Mouse (Mus musculus) liver, postnatal 0 days (tissue): ENCODE data around the gene P4hb. TPM values are rescaled to one million over a fixed set of nuclear protein-coding genes. Genes with fewer than 3 reads are reported as not detected.

ENCODE experiments used
- ATAC-seq: fragments of 200-750 bp; cut with Nextera tagmentation; 2 replicates; pipeline ENCODE4 v1.8.0; 2017; ENCODE audit warnings: mild to moderate bottlenecking, moderate library complexity
- DNase-seq: peaks from one replicate; pipeline ENCODE4 v3.0.0-alpha.2; 2016
- H3K27ac ChIP-seq: fragments of 300-500 bp; sonication (generic); 2 replicates; pipeline ENCODE4 v1.5.1; 2014; ENCODE audit warnings: antibody characterized with exemption, moderate library complexity, mild to moderate bottlenecking, low read depth
- H3K27me3 ChIP-seq: fragments of 300-500 bp; sonication (generic); 2 replicates; pipeline ENCODE4 v1.6.1; 2014; ENCODE audit warnings: low read length, control low read depth, mixed read lengths; ENCODE audit not compliant: insufficient read depth
- H3K36me3 ChIP-seq: fragments of 300-500 bp; sonication (generic); replicated peaks from 2 replicates; pipeline ENCODE4 v1.6.1; 2014; ENCODE audit warnings: mild to moderate bottlenecking, control low read depth, low read length, moderate library complexity, mixed read lengths; ENCODE audit not compliant: insufficient read depth
- H3K4me1 ChIP-seq: fragments of 300-500 bp; sonication (generic); 2 replicates; pipeline ENCODE4 v1.6.1; 2014; ENCODE audit warnings: antibody characterized with exemption, mild to moderate bottlenecking, control low read depth; ENCODE audit not compliant: insufficient read depth
- H3K4me2 ChIP-seq: fragments of 300-500 bp; sonication (generic); 2 replicates; pipeline ENCODE4 v1.6.1; 2014; ENCODE audit warnings: low read depth, mild to moderate bottlenecking, low read length, moderate library complexity, mixed read lengths
- H3K4me3 ChIP-seq: fragments of 300-500 bp; sonication (generic); 2 replicates; pipeline ENCODE4 v1.5.1; 2014; ENCODE audit warnings: low read depth, low read length
- H3K9ac ChIP-seq: fragments of 300-500 bp; sonication (generic); replicated peaks from 2 replicates; pipeline ENCODE4 v1.6.1; 2014; ENCODE audit warnings: mild to moderate bottlenecking, moderate library complexity
- H3K9me3 ChIP-seq: fragments of 300-500 bp; sonication (generic); 2 replicates; pipeline ENCODE4 v1.6.1; 2016; ENCODE audit warnings: mild to moderate bottlenecking, control low read depth, low read length, mixed read lengths
- CTCF ChIP-seq: sonication (generic); IDR thresholded peaks from 2 replicates; pipeline ENCODE4 v1.5.1; 2016; ENCODE audit warnings: antibody characterized with exemption, low read depth
- EP300 ChIP-seq: IDR thresholded peaks from 2 replicates; pipeline ENCODE4 v1.6.1; 2016; ENCODE audit warnings: antibody characterized with exemption, low read depth, mild to moderate bottlenecking
- WGBS: fragments of 180-500 bp; shearing (Covaris S2); extraction: QIAGEN DNeasy Blood & Tissue Kit; methylation state at CpG from one replicate; pipeline ENCODE4 v1.1.7; 2014; ENCODE audit not compliant: insufficient replicate concordance; 5-methylcytosine and 5-hydroxymethylcytosine counted together
- polyA plus RNA-seq: library from polyadenylated mRNA; unstranded; fragments of >200 nt; fragmentation: Nextera tagmentation; extraction: Ambion mirVana; gene quantifications from 2 replicates; pipeline ENCODE4 v1.2.1, GENCODE M21; 2015

Gene P4hb
- polyA plus RNA-seq, 1 experiment from 2014 or later = 697 TPM

GRCm38 (mm10) chr11:120522581-120522980, 50.5 kb downstream of the P4hb start:
- TF ChIP-seq EP300 = no peak
- no peak for TF ChIP-seq CTCF
- Histone ChIP-seq H3K27me3 (no peaks in the 10 kb centered on the region), H3K9ac (no peak overlapping the region), H3K27ac (no peak overlapping the region), H3K4me3 (no peak overlapping the region), H3K4me2 (no peak overlapping the region), H3K36me3 (no peaks in the 10 kb centered on the region), H3K4me1 (peaks cover 18% of the 10 kb centered on the region), H3K9me3 (no peaks in the 10 kb centered on the region)
- WGBS = 74% methylated on average over 8 of the region's 8 CpGs
- DNase-seq (no peak), ATAC-seq (no peak)

DNA sequence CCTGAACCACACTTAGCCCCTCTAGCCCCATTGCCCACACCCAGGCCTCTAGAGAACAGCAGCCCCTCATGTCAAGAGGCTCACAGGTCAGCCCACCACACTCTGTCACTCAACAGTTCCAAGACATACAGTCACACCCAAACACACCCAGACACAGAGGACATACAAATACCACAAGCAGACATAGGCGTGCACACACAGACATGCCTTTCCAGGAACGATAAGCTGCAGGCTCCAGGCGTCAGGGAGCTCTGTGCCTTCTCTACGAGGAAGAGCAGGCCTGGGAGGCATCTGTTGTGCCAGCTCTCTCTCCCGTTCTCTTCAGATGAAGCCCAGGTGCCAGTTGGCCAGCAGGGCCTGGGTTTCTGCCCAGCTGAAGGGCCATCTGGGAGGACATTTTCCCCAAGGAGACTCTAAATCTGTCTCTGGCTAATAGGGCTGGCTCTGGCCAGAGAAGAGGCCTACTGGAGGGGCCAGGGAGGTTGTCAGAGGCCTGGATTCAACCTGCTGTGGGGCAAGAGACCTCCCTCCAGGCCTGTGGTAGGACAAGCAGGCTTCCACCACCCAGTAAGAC, 52.0 kb downstream of the P4hb start:
- peak overlapping the region; percentile 31; the same call in 1 of the 2 replicates for H3K27ac ChIP-seq
- no peak overlapping the region for H3K9ac ChIP-seq
- whole genome bisulfite sequencing = 70% methylated on average over 5 of the region's 5 CpGs
- DNase-seq = no peak
- H3K9me3 ChIP-seq = no peaks in the 10 kb centered on the region
- no peak overlapping the region for H3K4me3 ChIP-seq
- H3K36me3 ChIP-seq = no peaks in the 10 kb centered on the region
- TF ChIP-seq CTCF (no peak), EP300 (no peak)
- peak; percentile 70 for ATAC-seq
- no peaks in the 10 kb centered on the region for H3K27me3 ChIP-seq
- H3K4me2 ChIP-seq = no peak overlapping the region
- H3K4me1 ChIP-seq = peaks cover 15% of the 10 kb centered on the region

GRCm38 (mm10) chr11:120520498-120520897, 52.6 kb downstream of the P4hb start:
- DNase-seq (no peak), ATAC-seq (no peak)
- H3K4me1 ChIP-seq = peaks cover 18% of the 10 kb centered on the region
- no peak overlapping the region for H3K4me2 ChIP-seq
- no peak overlapping the region for H3K9ac ChIP-seq
- TF ChIP-seq CTCF (no peak), EP300 (no peak)
- no peaks in the 10 kb centered on the region for H3K9me3 ChIP-seq
- no peaks in the 10 kb centered on the region for H3K36me3 ChIP-seq
- H3K27ac ChIP-seq = peak overlapping the region; percentile 17; the same call in 1 of the 2 replicates
- 75% methylated on average over 9 of the region's 9 CpGs for WGBS
- no peak overlapping the region for H3K4me3 ChIP-seq
- no peaks in the 10 kb centered on the region for H3K27me3 ChIP-seq

GRCm38 (mm10) chr11:120519738-120520137, 53.3 kb downstream of the P4hb start:
- Histone ChIP-seq H3K4me2 (no peak overlapping the region; the same call in 1 of the 2 replicates), H3K4me1 (peaks cover 18% of the 10 kb centered on the region), H3K27ac (peak overlapping the region; percentile 17), H3K9me3 (no peaks in the 10 kb centered on the region), H3K27me3 (no peaks in the 10 kb centered on the region), H3K4me3 (no peak overlapping the region), H3K9ac (peak overlapping the region; percentile 18; the same call in 1 of the 2 replicates), H3K36me3 (no peaks in the 10 kb centered on the region)
- ATAC-seq (peak; percentile 43), DNase-seq (peak; percentile 56)
- TF ChIP-seq EP300 (no peak), CTCF (no peak)
- WGBS = 44% methylated on average over 9 of the region's 9 CpGs

DNA sequence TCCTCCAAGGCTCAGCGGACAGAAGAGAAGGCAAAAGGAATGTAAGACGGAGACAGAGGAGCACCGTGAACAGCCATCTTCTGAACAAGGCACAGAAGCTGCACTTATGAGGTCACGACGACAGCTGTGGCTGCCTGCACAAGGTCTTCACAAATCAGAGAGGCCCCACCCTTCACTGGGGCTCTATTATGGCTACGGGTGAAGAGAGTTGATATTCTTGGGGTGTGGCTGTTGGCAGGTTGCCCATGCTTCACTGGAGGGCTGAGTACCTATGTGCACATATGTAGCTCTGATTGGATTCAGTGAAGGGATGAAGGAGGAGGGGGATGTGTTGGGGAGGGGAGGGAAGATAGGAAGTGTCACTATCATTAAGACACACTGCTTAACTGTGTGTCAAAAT, 54.5 kb downstream of the P4hb start:
- DNase-seq = peak; percentile 62
- peak overlapping the region; percentile 59 for H3K27ac ChIP-seq
- H3K9ac ChIP-seq = peak overlapping the region; percentile 22
- 45% methylated on average over 6 of the region's 6 CpGs for WGBS
- no peaks in the 10 kb centered on the region for H3K36me3 ChIP-seq
- ATAC-seq = peak; percentile 18
- H3K4me2 ChIP-seq = peak overlapping the region; percentile 22; the same call in 1 of the 2 replicates
- H3K9me3 ChIP-seq = no peaks in the 10 kb centered on the region
- H3K4me3 ChIP-seq = no peak overlapping the region
- H3K27me3 ChIP-seq = no peaks in the 10 kb centered on the region
- peaks cover 18% of the 10 kb centered on the region for H3K4me1 ChIP-seq
- TF ChIP-seq EP300 (no peak), CTCF (no peak)

- Histone ChIP-seq H3K36me3 (no peaks in the 10 kb centered on the region), H3K27ac (peak overlapping the region; percentile 59), H3K4me1 (peaks cover 18% of the 10 kb centered on the region), H3K27me3 (no peaks in the 10 kb centered on the region), H3K4me2 (0 out of 2 replicates have a peak overlapping the region, but pooled peaks have one; percentile 22), H3K9me3 (no peaks in the 10 kb centered on the region), H3K4me3 (no peak overlapping the region), H3K9ac (peak overlapping the region; percentile 22)
- no peak for TF ChIP-seq CTCF
- TF ChIP-seq EP300 = no peak
- DNase-seq (no peak), ATAC-seq (peak; percentile 14; the same call in 1 of the 2 replicates)
- 32% methylated on average over 6 of the region's 6 CpGs for WGBS
These were observed 55.0 kb downstream of the P4hb start for GRCm38 (mm10) chr11:120518027-120518426.
